Mouse (Mus musculus) myocyte (in vitro differentiated cells): ENCODE results near the gene Adamts13. TPM values are rescaled to one million over a fixed set of nuclear protein-coding genes. Genes with fewer than 3 reads are reported as not detected.

ENCODE experiments used
- H3K27me3 ChIP-seq: one replicate; pipeline ENCODE4 v1.6.1; 2011; ENCODE audit not compliant: control insufficient read depth, insufficient read depth, insufficient read length
- H3K36me3 ChIP-seq: one replicate; pipeline ENCODE4 v1.6.1; 2011; ENCODE audit not compliant: control insufficient read depth, insufficient read depth
- H3K4me2 ChIP-seq: one replicate; pipeline ENCODE4 v1.6.1; 2011; ENCODE audit warnings: low read depth, control low read depth
- H3K4me3 ChIP-seq: one replicate; pipeline ENCODE4 v1.5.1; 2011; ENCODE audit warnings: mild to moderate bottlenecking, control low read depth, moderate library complexity
- H3K79me2 ChIP-seq: one replicate; pipeline ENCODE4 v1.6.1; 2011; ENCODE audit not compliant: control insufficient read depth, insufficient read depth
- H3ac ChIP-seq: one replicate; pipeline ENCODE4 v1.6.1; 2011; ENCODE audit not compliant: control insufficient read depth, insufficient read length
- CEBPB ChIP-seq: IDR thresholded peaks from 2 replicates; pipeline ENCODE4 v1.6.1; 2011; ENCODE audit warnings: mild to moderate bottlenecking, moderate library complexity; ENCODE audit not compliant: poor library complexity, insufficient read depth, severe bottlenecking
- E2F4 ChIP-seq: IDR thresholded peaks from one replicate; pipeline ENCODE4 v1.6.1; 2011; ENCODE audit warnings: mild to moderate bottlenecking, control low read depth, moderate library complexity; ENCODE audit not compliant: insufficient read depth
- MAX ChIP-seq: IDR thresholded peaks from one replicate; pipeline ENCODE4 v1.6.1; 2011; ENCODE audit warnings: low read depth, mild to moderate bottlenecking, control low read depth
- MYOD1 ChIP-seq, 3 experiments: IDR thresholded peaks; one replicate each; pipeline ENCODE4 v1.6.1; 2011; ENCODE audit warnings: control low read depth in 2 of 3, low read depth in 2 of 3, mild to moderate bottlenecking in 2 of 3, moderate library complexity in 1 of 3; ENCODE audit not compliant: insufficient read length in 2 of 3, control insufficient read depth in 1 of 3
- MYOG ChIP-seq, 3 experiments: IDR thresholded peaks; one replicate each; pipeline ENCODE4 v1.6.1; 2011; ENCODE audit warnings: control low read depth in 2 of 3, low read depth in 2 of 3, mild to moderate bottlenecking in 2 of 3; ENCODE audit not compliant: insufficient read length in 2 of 3, control insufficient read depth in 1 of 3, insufficient read depth in 1 of 3
- POLR2A ChIP-seq: IDR thresholded peaks from one replicate; pipeline ENCODE4 v1.6.1; 2011; ENCODE audit warnings: low read depth, mild to moderate bottlenecking, control low read depth, moderate library complexity; ENCODE audit not compliant: insufficient read length
- POLR2AphosphoS2 ChIP-seq: IDR thresholded peaks from one replicate; pipeline ENCODE4 v1.6.1; 2011; ENCODE audit warnings: low read depth, control low read depth; ENCODE audit not compliant: insufficient read length
- REST ChIP-seq: IDR thresholded peaks from one replicate; pipeline ENCODE4 v1.6.1; 2011; ENCODE audit warnings: mild to moderate bottlenecking, control low read depth, moderate library complexity; ENCODE audit not compliant: insufficient read depth, insufficient read length
- SRF ChIP-seq: IDR thresholded peaks from one replicate; pipeline ENCODE4 v1.6.1; 2011; ENCODE audit warnings: low read depth; ENCODE audit not compliant: control insufficient read depth, insufficient read length
- TCF12 ChIP-seq: IDR thresholded peaks from one replicate; pipeline ENCODE4 v1.6.1; 2011; ENCODE audit warnings: mild to moderate bottlenecking, control low read depth; ENCODE audit not compliant: poor library complexity, insufficient read depth, severe bottlenecking
- TCF3 ChIP-seq: IDR thresholded peaks from one replicate; pipeline ENCODE4 v1.6.1; 2011; ENCODE audit warnings: low read depth, control low read depth; ENCODE audit not compliant: insufficient read length
- USF1 ChIP-seq: IDR thresholded peaks from one replicate; pipeline ENCODE4 v1.6.1; 2011; ENCODE audit warnings: low read depth, mild to moderate bottlenecking, control low read depth, moderate library complexity
- polyA plus RNA-seq: library from polyadenylated mRNA; unstranded; fragments of >200 nt; fragmentation: generic; extraction: Trizol; gene quantifications from one replicate; pipeline ENCODE4 v1.2.1, GENCODE M21; 2012; ENCODE audit warnings: missing spikeins

The Adamts13 gene
- polyA plus RNA-seq, 1 experiment: not detected

DNA sequence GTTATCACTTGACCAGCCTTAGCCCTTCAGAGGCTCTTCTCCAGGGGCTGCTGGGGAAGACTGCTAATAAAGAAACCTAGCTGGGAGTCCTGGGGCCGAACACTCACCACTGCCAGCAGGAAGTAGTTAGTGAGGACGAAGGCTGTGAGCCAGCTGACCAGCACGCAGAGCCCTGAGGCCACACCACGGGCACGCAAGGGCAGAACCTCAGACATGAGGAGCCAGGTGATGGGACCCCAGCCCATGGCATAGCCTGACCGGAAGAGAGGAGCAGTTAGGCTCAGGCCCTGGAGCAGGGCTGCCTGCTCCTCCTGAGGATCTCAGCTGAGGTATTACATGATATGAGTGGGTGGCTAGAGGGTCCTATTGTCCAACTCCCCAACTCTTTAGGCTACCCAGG is 49.4 kb downstream of the Adamts13 start:
- H3ac ChIP-seq: no peak overlapping the region
- TF ChIP-seq USF1 (no peak), POLR2A (peak; percentile 46), REST (no peak), SRF (no peak), POLR2AphosphoS2 (peak; percentile 77), E2F4 (no peak)
- peaks cover 5% of the 10 kb centered on the region for H3K27me3 ChIP-seq
- H3K4me2 ChIP-seq: no peak overlapping the region
- no peaks in the 10 kb centered on the region for H3K36me3 ChIP-seq
- no peaks in the 10 kb centered on the region for H3K79me2 ChIP-seq
- no peak overlapping the region for H3K4me3 ChIP-seq

DNA sequence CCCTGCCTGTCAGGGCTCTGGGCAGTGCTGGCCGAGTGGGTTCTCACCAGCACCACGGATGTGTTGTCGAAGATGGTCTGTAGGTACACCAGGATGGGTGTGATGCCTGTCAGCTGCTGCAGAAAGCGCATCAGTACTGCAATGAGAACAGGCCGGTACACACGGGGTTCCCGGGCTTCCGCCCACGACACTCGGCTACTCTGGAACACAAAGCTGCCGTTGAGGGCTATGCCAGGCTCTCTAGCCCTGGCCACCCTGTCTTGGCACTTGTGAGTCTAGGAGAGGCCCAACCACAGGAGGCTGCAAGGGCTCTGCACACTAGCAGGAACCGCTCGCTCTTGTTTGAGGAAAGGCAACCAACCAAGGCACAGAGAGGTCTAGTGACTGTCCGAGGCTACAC is 50.9 kb downstream of the Adamts13 start:
- no peaks in the 10 kb centered on the region for H3K79me2 ChIP-seq
- no peak overlapping the region for H3K4me3 ChIP-seq
- TF ChIP-seq E2F4 (no peak), USF1 (no peak), MYOG (IDR thresholded peaks at IDR 0.05; ENCODE audit: control insufficient read depth in 1 of 3, insufficient read depth in 1 of 3, insufficient read length in 2 of 3, low read depth in 2 of 3) (no peak), POLR2AphosphoS2 (peak; percentile 64)
- peaks cover 5% of the 10 kb centered on the region for H3K27me3 ChIP-seq
- H3K36me3 ChIP-seq: no peaks in the 10 kb centered on the region
- H3K4me2 ChIP-seq: no peak overlapping the region
- no peak overlapping the region for H3ac ChIP-seq

DNA sequence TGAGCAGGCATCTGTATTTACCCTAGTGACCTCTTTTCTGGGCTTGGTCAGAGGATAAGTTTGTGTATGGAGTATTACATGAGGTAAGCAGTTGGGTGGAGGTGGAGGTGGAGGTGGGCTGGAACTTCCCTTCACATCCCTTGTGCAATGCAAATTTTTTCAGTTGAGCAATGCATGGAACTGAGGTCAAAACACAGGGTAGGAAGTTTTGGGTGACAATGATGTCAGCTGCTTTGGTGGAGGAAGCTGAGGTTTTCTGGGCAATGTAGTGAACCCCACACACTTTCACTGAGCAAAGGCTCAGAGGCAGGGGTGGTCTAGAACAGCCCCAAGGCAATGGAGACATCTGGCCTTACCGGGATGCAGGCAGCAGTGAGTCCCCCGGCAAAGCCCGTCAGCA is 52.3 kb downstream of the Adamts13 start:
- Histone ChIP-seq H3ac (no peak overlapping the region), H3K27me3 (peaks cover 5% of the 10 kb centered on the region)

DNA sequence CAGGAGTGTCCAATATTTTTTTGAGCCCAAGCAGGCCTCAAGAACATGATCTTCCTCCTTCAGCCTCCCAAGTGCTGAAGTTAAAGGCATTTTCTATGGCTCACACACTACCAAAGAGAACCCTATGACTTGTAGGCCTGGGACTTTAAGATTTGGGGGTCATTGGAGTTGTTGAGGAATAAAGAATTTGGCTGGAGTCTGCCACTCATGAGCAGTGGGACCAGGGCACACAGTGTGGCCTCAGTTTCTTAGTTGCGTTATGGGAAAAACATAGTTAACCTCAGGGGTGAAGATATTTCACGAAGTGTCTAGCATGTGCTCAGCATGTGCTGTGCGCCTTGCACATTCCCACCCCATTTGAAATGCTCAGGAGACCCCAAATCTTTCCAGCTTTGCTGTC is 53.1 kb downstream of the Adamts13 start:
- Histone ChIP-seq H3K4me3 (peak overlapping the region; percentile 35), H3K36me3 (no peaks in the 10 kb centered on the region), H3K4me2 (peak overlapping the region; percentile 58), H3K27me3 (peaks cover 5% of the 10 kb centered on the region), H3K79me2 (no peaks in the 10 kb centered on the region), H3ac (no peak overlapping the region)
- TF ChIP-seq E2F4 (no peak), TCF3 (no peak), TCF12 (no peak), REST (no peak)

More for the DNA sequence above, 52.3 kb downstream of the Adamts13 start:
- TF ChIP-seq MYOG (IDR thresholded peaks at IDR 0.05; ENCODE audit: control insufficient read depth in 1 of 3, insufficient read depth in 1 of 3, insufficient read length in 2 of 3, low read depth in 2 of 3) (no peak), TCF3 (no peak), SRF (no peak), TCF12 (no peak), REST (no peak), USF1 (no peak), MAX (no peak), POLR2A (no peak), CEBPB (no peak), E2F4 (no peak), MYOD1 (IDR thresholded peaks at IDR 0.05; ENCODE audit: control insufficient read depth in 1 of 3, insufficient read length in 2 of 3, low read depth in 2 of 3) (no peak), POLR2AphosphoS2 (no peak)
- Histone ChIP-seq H3K4me2 (peak overlapping the region; percentile 58), H3K79me2 (no peaks in the 10 kb centered on the region), H3K4me3 (peak overlapping the region; percentile 35), H3K36me3 (no peaks in the 10 kb centered on the region)

DNA sequence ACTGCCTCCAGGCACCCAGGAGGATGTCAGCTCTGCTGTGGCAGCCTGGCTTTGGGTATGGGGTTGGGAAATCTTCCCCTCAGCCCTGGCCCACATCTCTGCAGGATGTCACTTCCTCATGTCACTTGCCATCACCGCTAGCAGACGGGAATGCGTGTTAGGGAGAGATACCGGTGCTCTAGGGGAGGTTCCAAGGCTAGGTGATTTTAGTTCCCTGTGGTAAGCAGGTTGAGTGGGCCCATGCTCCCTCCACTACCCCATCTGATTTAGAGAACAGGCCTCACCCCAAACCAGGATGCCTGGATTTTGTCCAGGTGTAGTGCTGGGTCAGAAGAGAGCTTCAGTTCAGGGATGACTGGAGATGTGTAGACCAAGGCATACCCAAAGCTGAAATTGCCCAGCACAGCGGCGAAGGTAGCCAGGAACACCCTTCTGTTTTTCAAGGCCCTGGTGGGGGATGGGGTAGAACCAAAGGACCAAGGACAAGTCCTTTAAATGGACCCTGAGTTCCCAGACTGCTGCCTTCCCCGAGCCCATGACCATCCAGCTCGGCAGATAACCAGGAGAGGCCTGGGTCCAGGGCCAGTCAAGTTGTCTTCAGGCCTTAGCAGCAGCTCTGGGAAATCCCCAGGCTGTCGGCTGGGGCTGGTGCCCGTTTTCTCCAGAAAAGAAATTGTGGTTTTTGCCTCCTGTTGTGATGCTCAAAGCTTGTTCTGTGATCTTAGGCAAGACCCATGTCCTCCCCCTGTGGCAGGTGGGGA is 53.8 kb downstream of the Adamts13 start:
- no peak for TF ChIP-seq REST
- TF ChIP-seq MYOG (IDR thresholded peaks at IDR 0.05; ENCODE audit: control insufficient read depth in 1 of 3, insufficient read depth in 1 of 3, insufficient read length in 2 of 3, low read depth in 2 of 3): no peak
- no peak for TF ChIP-seq E2F4
- no peak for TF ChIP-seq CEBPB
- no peak for TF ChIP-seq POLR2A
- no peak for TF ChIP-seq MYOD1 (IDR thresholded peaks at IDR 0.05; ENCODE audit: control insufficient read depth in 1 of 3, insufficient read length in 2 of 3, low read depth in 2 of 3)
- H3K79me2 ChIP-seq: no peaks in the 10 kb centered on the region

More for the DNA sequence above, 53.8 kb downstream of the Adamts13 start:
- H3K4me2 ChIP-seq: peak overlapping the region; percentile 58
- no peaks in the 10 kb centered on the region for H3K36me3 ChIP-seq
- H3K4me3 ChIP-seq: peak overlapping the region; percentile 35
- no peak overlapping the region for H3ac ChIP-seq
- peaks cover 5% of the 10 kb centered on the region for H3K27me3 ChIP-seq
